Mouse (Mus musculus): Measurements from ENCODE around the gene Klhl12. TPM values are rescaled to one million over a fixed set of nuclear protein-coding genes. Genes with fewer than 3 reads are reported as not detected.

Klhl12 gene
- polyA plus RNA-seq, 1 experiment: 7.7 TPM

DNA sequence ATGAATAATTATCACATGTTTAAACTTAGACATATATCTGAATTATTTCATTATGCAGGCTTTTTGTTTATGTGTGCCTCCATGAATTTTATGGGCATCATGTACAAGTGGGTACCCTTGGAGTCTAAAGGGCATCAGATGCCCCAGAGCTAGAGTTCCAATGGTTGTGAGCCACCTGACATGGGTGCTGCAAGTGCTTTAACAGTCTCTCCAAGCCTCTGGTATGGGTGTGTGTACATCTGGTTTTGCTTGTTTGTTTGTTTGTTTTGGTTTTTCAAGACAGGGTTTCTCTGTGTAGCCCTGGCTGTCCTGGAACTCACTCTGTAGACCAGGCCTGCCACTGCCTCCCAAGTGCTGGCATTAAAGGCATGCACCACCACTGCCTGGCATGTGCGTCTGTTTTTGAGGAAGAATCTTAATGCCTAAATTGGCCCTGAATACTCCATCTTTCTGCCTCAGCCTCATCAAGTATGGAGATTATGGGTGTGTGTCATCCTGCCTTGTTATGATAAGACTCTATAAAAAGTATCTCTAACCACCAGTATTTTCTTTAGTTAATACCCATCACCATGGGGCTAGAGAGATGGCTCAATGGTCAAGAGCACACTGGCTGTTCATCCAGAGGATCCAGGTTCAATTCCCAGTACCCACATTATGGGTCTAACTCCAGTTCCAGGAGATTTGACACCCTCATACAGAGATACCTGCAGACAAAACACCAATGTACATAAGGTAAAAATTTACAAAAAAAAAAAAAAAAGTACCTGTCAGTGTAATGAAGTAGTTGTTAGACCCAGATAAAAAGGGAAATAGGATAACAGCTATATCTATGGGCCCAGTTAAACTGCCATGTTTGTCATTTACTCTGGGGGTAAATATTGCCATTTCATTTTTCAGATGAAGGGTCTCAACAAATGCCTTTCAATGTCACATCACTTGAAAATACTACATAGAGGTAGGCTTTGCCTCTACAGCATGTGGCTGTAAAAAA is 5.3 kb downstream of the Klhl12 start:
- no peak overlapping the region for H3K27ac ChIP-seq (ENCODE audit: control insufficient read depth, insufficient read depth, low read length)
- WGBS: 98% methylated on average over 1 of the region's 1 CpGs

DNA sequence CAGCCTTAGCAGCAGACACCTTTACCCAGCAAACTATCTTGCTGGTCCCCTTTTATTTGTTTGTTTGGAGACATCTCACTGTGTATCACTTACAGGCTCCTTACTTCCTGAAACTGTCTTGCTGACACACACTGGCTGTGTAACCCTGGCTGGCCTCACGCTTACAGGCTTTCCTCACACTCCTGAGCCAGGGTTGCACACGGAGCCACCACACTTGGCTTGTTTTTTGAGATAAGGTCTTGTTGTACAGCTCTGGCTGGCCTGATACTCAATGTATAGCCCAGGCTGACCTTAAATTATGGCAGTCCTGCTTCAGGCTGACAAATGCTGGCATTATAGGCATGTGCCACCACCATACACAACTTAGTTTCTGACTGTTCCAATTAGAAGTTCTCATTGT is 29.3 kb downstream of the Klhl12 start:
- TF ChIP-seq CTCF (IDR thresholded peaks at IDR 0.05; ENCODE audit: borderline replicate concordance, control insufficient read depth, extremely low read depth, insufficient read depth, low read length, poor library complexity) (no peak), POLR2A (IDR thresholded peaks at IDR 0.05; ENCODE audit: control insufficient read depth, extremely low read depth, insufficient read depth, low read length, poor library complexity) (no peak)
- DNase-seq: no peak
- H3K27me3 ChIP-seq (ENCODE audit: control insufficient read depth, insufficient read depth, low read length): no peaks in the 10 kb centered on the region
- H3K4me3 ChIP-seq (ENCODE audit: control insufficient read depth, insufficient read depth, low read length): no peak overlapping the region
- no peaks in the 10 kb centered on the region for H3K4me1 ChIP-seq (replicated peaks; ENCODE audit: control insufficient read depth, insufficient read depth, low read length)
- H3K27ac ChIP-seq (ENCODE audit: control insufficient read depth, insufficient read depth, low read length): no peak overlapping the region
- peaks cover 15% of the 10 kb centered on the region; the same call in 1 of the 2 replicates for H3K36me3 ChIP-seq (ENCODE audit: control insufficient read depth, insufficient read depth, low read length)
- WGBS: 97% methylated on average over 2 of the region's 2 CpGs

More for the DNA sequence above, 5.3 kb downstream of the Klhl12 start:
- no peak for DNase-seq
- H3K4me1 ChIP-seq (replicated peaks; ENCODE audit: control insufficient read depth, insufficient read depth, low read length): no peaks in the 10 kb centered on the region
- H3K4me3 ChIP-seq (ENCODE audit: control insufficient read depth, insufficient read depth, low read length): no peak overlapping the region
- H3K27me3 ChIP-seq (ENCODE audit: control insufficient read depth, insufficient read depth, low read length): no peaks in the 10 kb centered on the region
- H3K36me3 ChIP-seq (ENCODE audit: control insufficient read depth, insufficient read depth, low read length): peaks cover 18% of the 10 kb centered on the region
- no peak for TF ChIP-seq POLR2A (IDR thresholded peaks at IDR 0.05; ENCODE audit: control insufficient read depth, extremely low read depth, insufficient read depth, low read length, poor library complexity)
- no peak for TF ChIP-seq CTCF (IDR thresholded peaks at IDR 0.05; ENCODE audit: borderline replicate concordance, control insufficient read depth, extremely low read depth, insufficient read depth, low read length, poor library complexity)

DNA sequence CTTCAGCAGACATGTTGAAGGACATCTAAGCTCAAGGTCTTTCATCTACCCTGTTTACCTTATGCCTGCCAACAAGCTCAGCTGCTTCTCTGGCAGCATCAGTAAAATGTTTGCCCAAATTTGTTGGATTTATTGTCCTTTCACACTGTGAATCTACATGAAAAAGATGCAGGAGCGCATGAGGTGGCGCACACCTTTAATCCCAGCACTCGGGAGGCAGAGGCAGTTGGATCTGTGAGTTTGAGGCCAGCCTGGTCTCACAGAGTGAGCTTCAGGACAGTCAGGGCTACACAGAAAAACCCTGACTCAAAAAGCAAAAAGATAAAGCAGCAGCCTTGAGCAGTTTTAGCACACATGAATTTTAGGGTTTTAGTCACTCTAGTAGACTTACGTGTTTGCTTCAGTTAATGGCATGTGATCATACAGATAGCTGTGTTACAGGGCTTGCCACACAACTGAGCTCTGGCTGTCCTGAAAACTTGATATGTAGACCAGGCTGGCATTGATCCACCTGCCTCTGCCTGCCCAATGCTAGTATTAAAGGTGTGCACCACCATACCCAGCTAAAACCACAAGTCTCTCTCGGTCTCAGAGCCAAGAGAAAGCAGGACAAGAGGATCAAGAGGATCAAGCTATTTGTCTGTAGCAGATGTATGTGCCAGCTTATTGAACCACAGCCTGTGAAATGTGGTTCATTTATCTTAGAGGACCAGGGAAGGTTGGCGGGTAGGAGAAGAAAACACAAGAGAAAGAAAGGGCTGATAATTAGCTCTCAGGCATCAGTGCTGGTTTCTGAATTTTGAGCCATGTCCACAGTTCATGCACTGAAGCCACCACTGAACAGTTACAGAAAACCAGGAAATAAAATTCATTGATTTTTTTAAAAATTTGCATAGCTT is 35.8 kb downstream of the Klhl12 start:
- WGBS: 97% methylated on average over 6 of the region's 6 CpGs
- Histone ChIP-seq H3K4me3 (ENCODE audit: control insufficient read depth, insufficient read depth, low read length) (no peak overlapping the region), H3K4me1 (replicated peaks; ENCODE audit: control insufficient read depth, insufficient read depth, low read length) (peaks cover 4% of the 10 kb centered on the region), H3K27ac (ENCODE audit: control insufficient read depth, insufficient read depth, low read length) (no peak overlapping the region), H3K36me3 (ENCODE audit: control insufficient read depth, insufficient read depth, low read length) (peaks cover 15% of the 10 kb centered on the region; the same call in 1 of the 2 replicates), H3K27me3 (ENCODE audit: control insufficient read depth, insufficient read depth, low read length) (no peaks in the 10 kb centered on the region)
- DNase-seq: no peak
- no peak for TF ChIP-seq POLR2A (IDR thresholded peaks at IDR 0.05; ENCODE audit: control insufficient read depth, extremely low read depth, insufficient read depth, low read length, poor library complexity)
- no peak for TF ChIP-seq CTCF (IDR thresholded peaks at IDR 0.05; ENCODE audit: borderline replicate concordance, control insufficient read depth, extremely low read depth, insufficient read depth, low read length, poor library complexity)

DNA sequence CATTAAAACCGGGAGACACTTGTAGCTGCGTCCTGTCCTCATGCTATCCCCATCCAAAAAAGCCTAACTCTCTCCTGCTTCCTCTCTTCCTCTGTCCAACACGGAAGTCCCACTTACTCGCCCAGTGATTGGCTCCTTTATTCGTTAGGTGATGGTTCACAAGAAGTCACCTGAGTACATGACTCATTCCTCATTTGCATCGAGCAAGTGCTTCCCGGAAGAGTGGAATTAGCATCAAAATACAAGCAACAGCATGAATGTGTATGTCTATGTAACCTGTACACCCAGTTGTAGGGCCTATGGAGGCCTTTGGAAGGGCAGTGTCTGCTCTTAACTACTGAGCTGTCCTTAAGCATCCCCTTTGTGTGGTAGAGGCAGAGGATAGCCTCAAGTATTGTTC is 36.9 kb downstream of the Klhl12 start:
- H3K27me3 ChIP-seq (ENCODE audit: control insufficient read depth, insufficient read depth, low read length): no peaks in the 10 kb centered on the region
- TF ChIP-seq CTCF (IDR thresholded peaks at IDR 0.05; ENCODE audit: borderline replicate concordance, control insufficient read depth, extremely low read depth, insufficient read depth, low read length, poor library complexity) (no peak), POLR2A (IDR thresholded peaks at IDR 0.05; ENCODE audit: control insufficient read depth, extremely low read depth, insufficient read depth, low read length, poor library complexity) (no peak)
- H3K36me3 ChIP-seq (ENCODE audit: control insufficient read depth, insufficient read depth, low read length): peaks cover 10% of the 10 kb centered on the region; the same call in 1 of the 2 replicates
- 91% methylated on average over 7 of the region's 7 CpGs for WGBS
- peaks cover 4% of the 10 kb centered on the region for H3K4me1 ChIP-seq (replicated peaks; ENCODE audit: control insufficient read depth, insufficient read depth, low read length)
- no peak overlapping the region for H3K27ac ChIP-seq (ENCODE audit: control insufficient read depth, insufficient read depth, low read length)
- no peak overlapping the region for H3K4me3 ChIP-seq (ENCODE audit: control insufficient read depth, insufficient read depth, low read length)
- DNase-seq: no peak

DNA sequence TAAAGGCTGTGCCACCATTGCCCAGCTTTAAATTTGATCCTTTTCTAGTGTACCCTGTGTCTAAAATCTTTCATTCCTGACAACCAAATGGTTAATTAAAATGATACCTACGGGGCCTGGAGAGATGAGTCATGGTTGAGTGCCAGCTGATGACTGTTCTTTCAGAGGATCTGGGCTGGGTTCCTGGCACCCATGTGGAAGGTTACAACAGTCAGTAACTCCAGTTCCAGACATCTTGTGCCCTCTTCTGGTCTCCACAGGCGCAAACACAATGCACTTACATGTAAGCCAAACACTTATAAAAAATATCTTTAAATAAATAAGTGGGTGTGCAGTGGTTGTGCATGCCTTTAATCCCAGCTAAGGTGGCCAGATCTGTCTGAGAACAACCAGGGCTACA is 38.2 kb downstream of the Klhl12 start:
- H3K4me3 ChIP-seq (ENCODE audit: control insufficient read depth, insufficient read depth, low read length): no peak overlapping the region
- no peak overlapping the region for H3K27ac ChIP-seq (ENCODE audit: control insufficient read depth, insufficient read depth, low read length)
- H3K4me1 ChIP-seq (replicated peaks; ENCODE audit: control insufficient read depth, insufficient read depth, low read length): peaks cover 4% of the 10 kb centered on the region
- H3K27me3 ChIP-seq (ENCODE audit: control insufficient read depth, insufficient read depth, low read length): no peaks in the 10 kb centered on the region
- no peaks in the 10 kb centered on the region for H3K36me3 ChIP-seq (ENCODE audit: control insufficient read depth, insufficient read depth, low read length)
- peak; percentile 10 for DNase-seq
- TF ChIP-seq POLR2A (IDR thresholded peaks at IDR 0.05; ENCODE audit: control insufficient read depth, extremely low read depth, insufficient read depth, low read length, poor library complexity): no peak
- no peak for TF ChIP-seq CTCF (IDR thresholded peaks at IDR 0.05; ENCODE audit: borderline replicate concordance, control insufficient read depth, extremely low read depth, insufficient read depth, low read length, poor library complexity)
- WGBS: 90% methylated on average over 2 of the region's 2 CpGs

DNA sequence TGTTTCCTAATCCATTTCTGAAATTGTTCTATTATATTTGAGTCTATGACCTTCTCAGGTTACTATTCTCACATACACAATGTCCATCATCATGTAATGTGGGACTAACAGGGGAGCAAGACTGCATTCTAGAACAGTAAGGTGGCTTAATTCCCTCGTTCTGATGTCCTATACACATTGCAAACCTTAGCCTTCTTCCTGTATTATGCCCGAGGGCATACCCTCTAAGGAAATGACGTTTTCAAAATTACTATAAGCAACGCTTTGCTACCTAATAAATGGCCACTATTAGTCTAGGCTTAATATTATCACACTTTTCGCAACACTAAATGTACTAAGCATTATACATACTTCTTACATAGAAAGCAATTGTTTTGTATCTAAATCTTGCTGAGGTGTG is 38.6 kb downstream of the Klhl12 start:
- Histone ChIP-seq H3K4me1 (replicated peaks; ENCODE audit: control insufficient read depth, insufficient read depth, low read length) (peaks cover 4% of the 10 kb centered on the region), H3K4me3 (ENCODE audit: control insufficient read depth, insufficient read depth, low read length) (no peak overlapping the region), H3K27ac (ENCODE audit: control insufficient read depth, insufficient read depth, low read length) (no peak overlapping the region), H3K36me3 (ENCODE audit: control insufficient read depth, insufficient read depth, low read length) (no peaks in the 10 kb centered on the region), H3K27me3 (ENCODE audit: control insufficient read depth, insufficient read depth, low read length) (no peaks in the 10 kb centered on the region)
- no peak for TF ChIP-seq CTCF (IDR thresholded peaks at IDR 0.05; ENCODE audit: borderline replicate concordance, control insufficient read depth, extremely low read depth, insufficient read depth, low read length, poor library complexity)
- TF ChIP-seq POLR2A (IDR thresholded peaks at IDR 0.05; ENCODE audit: control insufficient read depth, extremely low read depth, insufficient read depth, low read length, poor library complexity): no peak
- 10% methylated on average over 5 of the region's 5 CpGs for WGBS
- no peak for DNase-seq

Data from thymus, adult 2 months (tissue).